Mouse (Mus musculus): ENCODE results near the gene Slc4a7.

DNA sequence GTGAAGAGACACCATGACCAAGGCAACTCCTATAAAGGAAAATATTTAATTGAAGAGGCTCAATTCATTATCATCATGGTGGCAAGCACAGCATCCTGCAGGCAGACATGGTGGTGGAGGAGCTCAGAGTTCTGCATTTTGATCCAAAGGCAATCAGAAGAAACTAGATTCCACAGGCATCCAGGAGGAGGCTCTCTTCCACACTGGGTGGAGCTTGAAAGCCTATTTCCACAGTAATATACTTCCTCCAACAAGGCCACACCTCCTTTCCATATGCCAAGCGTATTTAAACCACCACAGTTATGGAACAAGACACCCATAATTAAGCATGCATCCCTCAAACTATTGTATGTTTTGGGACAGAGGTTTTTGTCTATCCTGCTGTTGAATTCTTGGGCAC, 84.9 kb downstream of the Slc4a7 start:
- TF ChIP-seq POLR2A (IDR thresholded peaks at IDR 0.05; ENCODE audit: control insufficient read depth, low read depth, low read length), result no peak
- no peak for TF ChIP-seq CTCF (IDR thresholded peaks at IDR 0.05; ENCODE audit: control insufficient read depth, insufficient read depth, insufficient replicate concordance, low read depth, low read length)
